Mouse (Mus musculus) embryo, embryonic 11 days (tissue): ENCODE measurements around the gene Ccdc51.
"Not testable (repeated sequence)": the region's sequence is repeated elsewhere in the genome, so short reads cannot be mapped to it uniquely, and the experiment has no call there.

ENCODE experiments used
- DNase-seq: peaks from one replicate; pipeline ENCODE4 v3.0.0-alpha.2; 2015

Gene Ccdc51

DNA sequence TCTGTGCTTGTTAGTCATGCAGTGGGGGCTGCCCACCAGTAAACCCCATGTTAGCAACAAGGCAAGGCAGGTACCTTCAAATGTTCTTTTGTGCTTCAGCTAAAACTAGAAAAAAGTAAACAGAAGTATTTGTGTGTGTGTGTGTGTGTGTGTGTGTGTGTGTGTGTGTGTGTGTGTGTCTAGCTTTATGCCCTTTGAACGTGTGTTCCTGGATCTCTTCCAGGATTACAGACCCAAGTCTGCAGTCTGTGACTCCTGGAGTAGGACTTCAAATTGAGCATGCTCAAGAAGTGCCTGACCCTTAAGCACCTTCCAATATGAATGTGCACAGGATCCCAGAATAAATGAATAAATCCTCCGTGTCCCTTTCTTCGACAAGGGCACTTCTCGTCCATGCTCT, 44.8 kb downstream of the Ccdc51 start:
- DNase-seq = no peak

DNA sequence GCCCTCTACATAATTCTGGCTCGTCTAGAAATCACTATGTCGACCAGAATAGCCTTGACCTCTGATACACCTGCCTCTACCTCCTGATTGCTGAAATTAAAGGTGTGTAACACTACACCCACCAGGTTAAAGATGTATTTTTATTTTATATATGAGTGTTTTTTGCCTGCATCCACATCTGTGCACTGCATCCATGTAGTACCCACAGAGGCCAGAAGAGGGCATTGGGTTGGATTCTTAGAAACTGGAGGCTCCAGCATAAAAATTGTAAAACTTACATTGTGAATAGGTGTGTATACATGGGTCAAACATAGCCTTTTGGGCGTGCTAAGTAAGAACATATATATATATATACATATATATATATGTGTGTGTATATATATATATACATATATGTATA, 45.9 kb downstream of the Ccdc51 start:
- DNase-seq = peak; percentile 24

DNA sequence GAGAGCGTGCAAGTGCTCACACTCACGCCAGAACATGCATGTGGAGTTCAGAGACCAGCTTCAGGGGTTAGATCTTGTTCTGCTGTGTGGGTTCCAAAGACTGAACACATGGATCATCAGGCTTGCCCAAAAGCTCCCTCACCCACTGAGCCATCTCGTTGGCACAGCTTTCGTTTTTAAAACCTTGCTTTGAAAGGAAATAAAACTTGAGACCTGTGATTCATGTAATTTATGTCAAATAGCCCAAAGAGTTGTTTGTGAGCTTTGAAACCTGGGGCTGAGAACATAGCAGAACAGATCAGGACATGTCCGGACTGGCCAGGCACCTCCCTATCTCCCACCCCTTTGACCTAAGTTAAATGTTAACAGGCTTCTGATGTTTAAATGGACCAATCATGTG, 47.8 kb downstream of the Ccdc51 start:
- DNase-seq = no peak

DNA sequence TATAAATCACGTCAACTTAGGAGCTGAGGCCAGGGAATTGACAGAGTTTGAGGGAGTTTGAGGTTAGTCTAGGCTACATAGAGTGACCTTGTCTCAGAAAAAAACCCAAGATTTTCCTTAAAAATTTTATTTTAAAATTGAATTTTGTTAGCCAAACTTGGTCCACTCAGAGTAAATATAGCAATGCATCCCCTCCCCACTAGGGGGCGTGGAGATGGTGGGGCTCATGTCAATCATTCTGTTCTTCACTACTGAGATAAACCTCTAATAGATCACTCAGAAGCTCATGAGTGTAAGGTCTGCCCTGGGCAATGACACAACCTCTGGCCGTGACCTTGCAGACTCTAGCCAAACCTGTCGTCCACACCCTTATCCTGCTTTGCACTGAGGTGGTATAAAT, 58.1 kb downstream of the Ccdc51 start:
- DNase-seq = not testable (repeated sequence)
